Comparison of ENCODE assay signal across 10 mouse cellular contexts in the genomic region with DNA sequence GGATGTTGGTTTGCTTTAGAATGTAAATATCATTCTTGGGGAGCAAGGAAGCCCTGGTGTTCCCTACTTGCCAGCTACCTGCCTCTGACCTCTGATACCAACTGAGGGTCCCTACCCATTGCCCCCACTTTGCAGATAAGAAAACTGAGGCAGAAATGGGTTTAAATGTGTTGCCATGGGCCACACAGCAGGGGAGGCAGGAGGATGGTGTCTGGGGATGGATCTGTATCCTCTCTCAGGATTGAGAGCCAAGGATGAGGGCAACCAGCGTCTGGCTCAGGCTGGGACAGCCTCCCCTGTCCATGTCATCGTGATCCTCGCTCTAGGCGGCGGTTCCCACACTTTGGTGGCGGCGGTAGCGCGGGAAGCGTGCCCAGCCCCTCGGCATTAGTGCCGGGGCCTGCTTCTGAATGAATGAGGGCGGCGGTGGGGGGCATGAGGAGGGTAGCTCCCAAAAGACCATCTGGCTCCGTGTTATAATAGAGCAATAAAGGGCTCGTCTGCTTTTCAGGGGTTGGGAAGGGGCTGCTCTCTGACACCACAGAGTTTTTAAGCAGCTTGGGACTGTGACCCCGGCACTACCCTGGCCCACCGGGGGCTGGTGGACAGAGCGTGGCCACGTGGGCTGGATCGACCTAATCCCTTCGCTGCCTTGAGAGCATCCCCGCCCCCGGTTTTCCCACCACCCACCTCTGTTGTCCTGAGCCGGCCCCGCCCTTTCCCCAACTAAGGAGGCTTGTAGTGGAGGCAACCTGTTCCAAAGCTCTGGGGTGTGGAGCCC. TPM values are rescaled to one million over a fixed set of nuclear protein-coding genes. Genes with fewer than 3 reads are reported as not detected.
A peak's percentile ranks its signal among the peaks of the same experiment; 100 is the strongest.
DNase-seq lines count a peak whose midpoint lies in the region; ATAC-seq and TF ChIP-seq lines count a peak whose summit lies in the region.
"Had no signal": no experiment of that assay in that cellular context is flagged by ENCODE, and none has a peak within 500 bp of the region (broad histone marks: within the 10 kb centered on the region; RNA-seq: fewer than 3 reads in every experiment).

No protein-coding gene starts in this region.

- TF ChIP-seq CTCF in kidney, adult 2 months (conservative IDR thresholded peaks at IDR 0.05; ENCODE audit: insufficient read depth, insufficient read length, low read depth, low read length): no peak

- H3K36me3 ChIP-seq in kidney, embryonic 16.5 days (ENCODE audit: insufficient read depth, low read length): no peaks in the 10 kb centered on the region
- no peaks in the 10 kb centered on the region for H3K36me3 ChIP-seq in kidney, adult 2 months (ENCODE audit: control insufficient read depth, insufficient read depth, low read length)
- no peaks in the 10 kb centered on the region for H3K36me3 ChIP-seq in forebrain, embryonic 14.5 days (ENCODE audit: control insufficient read depth, insufficient read depth, low read length)

- peaks cover 10% of the 10 kb centered on the region for H3K4me1 ChIP-seq in kidney, embryonic 16.5 days (ENCODE audit: insufficient read depth, low read length)
- H3K4me1 ChIP-seq in kidney, adult 2 months (ENCODE audit: control insufficient read depth, insufficient read depth, low read length): no peaks in the 10 kb centered on the region
- peaks cover 32% of the 10 kb centered on the region for H3K4me1 ChIP-seq in forebrain, embryonic 14.5 days (ENCODE audit: control insufficient read depth, insufficient read depth, low read length)

- under 1% methylated on average over 26 of the region's 26 CpGs for WGBS in kidney, embryonic 16.5 days
- 5% methylated on average over 26 of the region's 26 CpGs for WGBS in kidney, adult 2 months
- under 1% methylated on average over 26 of the region's 26 CpGs for WGBS in forebrain, embryonic 14.5 days

- H3K4me2 ChIP-seq in kidney, embryonic 16.5 days (replicated peaks; ENCODE audit: low read depth, low read length): peak overlapping the region; percentile 34
- H3K4me2 ChIP-seq in forebrain, embryonic 14.5 days (ENCODE audit: low read length): peak overlapping the region; percentile 25; the same call in 1 of the 2 replicates

- no peak overlapping the region for H3K27ac ChIP-seq in kidney, embryonic 16.5 days (ENCODE audit: low read length)
- no peak overlapping the region for H3K27ac ChIP-seq in kidney, adult 2 months (ENCODE audit: insufficient read depth, low read depth, low read length)
- peak overlapping the region; percentile 63; the same call in 1 of the 2 replicates for H3K27ac ChIP-seq in forebrain, embryonic 14.5 days (ENCODE audit: low read depth, low read length)
- H3K27ac ChIP-seq: liver, embryonic 14.5 days had no signal

- ATAC-seq in kidney, embryonic 16.5 days (ENCODE audit: low FRiP score, low TSS enrichment): no peak
- peak; percentile 60 for ATAC-seq in forebrain, embryonic 14.5 days

- H3K4me3 ChIP-seq in kidney, embryonic 16.5 days (ENCODE audit: low read length): no peak overlapping the region
- no peak overlapping the region for H3K4me3 ChIP-seq in kidney, adult 2 months (ENCODE audit: insufficient read depth, low read depth, low read length)
- no peak overlapping the region for H3K4me3 ChIP-seq in forebrain, embryonic 14.5 days (ENCODE audit: low read depth, low read length)

- no peaks in the 10 kb centered on the region for H3K9me3 ChIP-seq in kidney, embryonic 16.5 days (ENCODE audit: low read length)
- no peaks in the 10 kb centered on the region for H3K9me3 ChIP-seq in forebrain, embryonic 14.5 days (replicated peaks; ENCODE audit: control insufficient read depth, low read length)

- H3K27me3 ChIP-seq in kidney, embryonic 16.5 days (ENCODE audit: insufficient read depth, low read length): peaks cover 86% of the 10 kb centered on the region
- no peaks in the 10 kb centered on the region; the same call in 1 of the 2 replicates for H3K27me3 ChIP-seq in kidney, adult 2 months (replicated peaks; ENCODE audit: control insufficient read depth, insufficient read depth, low read length)
- 0 out of 2 replicates have a peak, but pooled peaks cover 3% of the 10 kb centered on the region for H3K27me3 ChIP-seq in forebrain, embryonic 14.5 days (replicated peaks; ENCODE audit: control insufficient read depth, insufficient read depth, low read length)

- DNase-seq in kidney, adult 2 months: no peak
- peak; percentile 86 for DNase-seq in forebrain, embryonic 14.5 days (ENCODE audit: low spot score)
- DNase-seq in mesoderm, embryonic 11.5 days (ENCODE audit: low read depth, low spot score): peak; percentile 71
- peak; percentile 94 for DNase-seq in retina, postnatal 1 day
- DNase-seq in kidney, adult 8-10 months: no peak
- DNase-seq in left cerebral cortex, adult 9 months (ENCODE audit: low spot score in 2 of 2): no peak
- DNase-seq in ovary, postnatal 36 days (ENCODE audit: low spot score): no peak
- DNase-seq: spleen, adult 18-20 months had no signal

- H3K9ac ChIP-seq in kidney, embryonic 16.5 days (replicated peaks; ENCODE audit: low read length): no peak overlapping the region
- H3K9ac ChIP-seq in forebrain, embryonic 14.5 days (ENCODE audit: low read length): peak overlapping the region; percentile 32; the same call in 1 of the 2 replicates
- H3K9ac ChIP-seq: liver, embryonic 14.5 days had no signal

- TF ChIP-seq POLR2A in kidney, adult 2 months (IDR thresholded peaks at IDR 0.05; ENCODE audit: low read depth, low read length): no peak

RNA-seq across cellular contexts. Expression of a gene that starts 8.1 kb away (rescaled TPM):
- 17.2 and 20.1 TPM in 2 replicates for polyA plus RNA-seq in kidney, embryonic 16.5 days (2015; fragmentation: Nextera tagmentation; extraction: Ambion mirVana)
- polyA plus RNA-seq in kidney, adult 2 months (2012; rRNA removed): not detected in 2 replicates
- 73.0 and 86.0 TPM in 2 replicates for polyA plus RNA-seq in forebrain, embryonic 14.5 days (2014; fragmentation: Nextera tagmentation; extraction: Ambion mirVana)

RNA-seq across cellular contexts. Expression of a gene that starts 11.3 kb away (rescaled TPM):
- 51.9 and 53.8 TPM in 2 replicates for polyA plus RNA-seq in kidney, embryonic 16.5 days (2015; fragmentation: Nextera tagmentation; extraction: Ambion mirVana)
- 37.5 and 41.5 TPM in 2 replicates for polyA plus RNA-seq in kidney, adult 2 months (2012; rRNA removed)
- polyA plus RNA-seq in forebrain, embryonic 14.5 days (2014; fragmentation: Nextera tagmentation; extraction: Ambion mirVana): 34.6 and 38.9 TPM in 2 replicates

RNA-seq across cellular contexts. Expression of a gene that starts 24.3 kb away (rescaled TPM):
- polyA plus RNA-seq in kidney, embryonic 16.5 days (2015; fragmentation: Nextera tagmentation; extraction: Ambion mirVana): 0.74 and 0.95 TPM in 2 replicates
- 12.1 and 19.4 TPM in 2 replicates for polyA plus RNA-seq in kidney, adult 2 months (2012; rRNA removed)
- polyA plus RNA-seq in forebrain, embryonic 14.5 days (2014; fragmentation: Nextera tagmentation; extraction: Ambion mirVana): not detected in 2 replicates

RNA-seq across cellular contexts. Expression of a gene that starts 53.7 kb away (rescaled TPM):
- 39.1 and 42.2 TPM in 2 replicates for polyA plus RNA-seq in kidney, embryonic 16.5 days (2015; fragmentation: Nextera tagmentation; extraction: Ambion mirVana)
- polyA plus RNA-seq in kidney, adult 2 months (2012; rRNA removed): 74.0 and 92.4 TPM in 2 replicates
- polyA plus RNA-seq in forebrain, embryonic 14.5 days (2014; fragmentation: Nextera tagmentation; extraction: Ambion mirVana): 40.3 and 45.9 TPM in 2 replicates

Comparison
In these comparisons a context has a peak if more than half of its experiments do, and no peak if none do; other contexts are left out.
1. RNA of a gene that starts 8.1 kb away (polyA plus RNA-seq): 73.0 to 86.0 TPM in forebrain, embryonic 14.5 days and 17.2 to 20.1 TPM in kidney, embryonic 16.5 days; not detected in kidney, adult 2 months; every median in the first group is over 10 times any median in the second.
2. DNase-seq: peak in forebrain, embryonic 14.5 days (single experiment), mesoderm, embryonic 11.5 days (single experiment) and retina, postnatal 1 day (single experiment); none in kidney, adult 2 months (single experiment), kidney, adult 8-10 months (0 of 2), left cerebral cortex, adult 9 months (0 of 2) and ovary, postnatal 36 days (single experiment).